ENCODE assay signal across 12 mouse cellular contexts in genomic region chr2:93451219-93451938, GRCm38 (mm10). TPM values are rescaled to one million over a fixed set of nuclear protein-coding genes. Genes with fewer than 3 reads are reported as not detected.
DNase-seq lines count a peak whose midpoint lies in the region; ATAC-seq lines count a peak whose summit lies in the region.
"Had no signal": no experiment of that assay in that cellular context is flagged by ENCODE, and none has a peak within 500 bp of the region (broad histone marks: within the 10 kb centered on the region; RNA-seq: fewer than 3 reads in every experiment).

No protein-coding gene starts in this region.

- peaks cover 52% of the 10 kb centered on the region for H3K4me1 ChIP-seq in lung, embryonic 16.5 days (replicated peaks; ENCODE audit: control insufficient read depth, insufficient read depth, low read length)
- H3K4me1 ChIP-seq in limb, embryonic 10.5 days: peaks cover 77% of the 10 kb centered on the region
- peaks cover 45% of the 10 kb centered on the region for H3K4me1 ChIP-seq in stomach, embryonic 15.5 days

- no peaks in the 10 kb centered on the region for H3K36me3 ChIP-seq in lung, embryonic 16.5 days (ENCODE audit: control insufficient read depth, insufficient read depth, low read length)
- H3K36me3 ChIP-seq in limb, embryonic 10.5 days: no peaks in the 10 kb centered on the region
- no peaks in the 10 kb centered on the region for H3K36me3 ChIP-seq in stomach, embryonic 15.5 days
- H3K36me3 ChIP-seq: forebrain, embryonic 12.5 days; heart, embryonic 12.5 days had no signal

- peak overlapping the region; percentile 77 for H3K27ac ChIP-seq in lung, embryonic 16.5 days (ENCODE audit: low read length)
- H3K27ac ChIP-seq in limb, embryonic 10.5 days: peak overlapping the region; percentile 78
- peak overlapping the region; percentile 75; the same call in 1 of the 2 replicates for H3K27ac ChIP-seq in stomach, embryonic 15.5 days
- H3K27ac ChIP-seq: forebrain, embryonic 12.5 days had no signal

- no peak for DNase-seq in lung, postnatal 36 days
- DNase-seq in forelimb bud, embryonic 11.5 days (ENCODE audit: low read depth, low spot score): peak; percentile 54
- DNase-seq in limb, embryonic 10.5 days (ENCODE audit: low spot score): peak; percentile 65
- DNase-seq in heart, adult 8-10 months (ENCODE audit: low spot score): no peak
- no peak for DNase-seq in heart, adult 11 months
- DNase-seq in adrenal gland, postnatal 10 days: no peak
- DNase-seq: cerebellum, adult 2 months; lung, postnatal 14 days had no signal

- 55% methylated on average over 6 of the region's 6 CpGs for whole genome bisulfite sequencing in lung, embryonic 16.5 days
- 30% methylated on average over 6 of the region's 6 CpGs for WGBS in limb, embryonic 10.5 days
- 55% methylated on average over 6 of the region's 6 CpGs for WGBS in stomach, embryonic 15.5 days

- no peak for ATAC-seq in lung, embryonic 16.5 days (ENCODE audit: low read depth)
- no peak for ATAC-seq in stomach, embryonic 15.5 days (ENCODE audit: insufficient read depth, low FRiP score, low read depth)

- H3K4me3 ChIP-seq in lung, embryonic 16.5 days (ENCODE audit: low read length): no peak overlapping the region
- H3K4me3 ChIP-seq in limb, embryonic 10.5 days: no peak overlapping the region
- no peak overlapping the region for H3K4me3 ChIP-seq in stomach, embryonic 15.5 days (replicated peaks)
- H3K4me3 ChIP-seq: forebrain, embryonic 12.5 days; heart, embryonic 12.5 days had no signal

- H3K9ac ChIP-seq in lung, embryonic 16.5 days (ENCODE audit: low read length): no peak overlapping the region
- H3K9ac ChIP-seq in stomach, embryonic 15.5 days: no peak overlapping the region
- H3K9ac ChIP-seq: forebrain, embryonic 12.5 days; heart, embryonic 12.5 days had no signal

- H3K4me2 ChIP-seq in lung, embryonic 16.5 days (ENCODE audit: low read depth, low read length): no peak overlapping the region
- no peak overlapping the region for H3K4me2 ChIP-seq in stomach, embryonic 15.5 days
- H3K4me2 ChIP-seq: forebrain, embryonic 12.5 days; heart, embryonic 12.5 days had no signal

- H3K27me3 ChIP-seq in lung, embryonic 16.5 days (ENCODE audit: control insufficient read depth, insufficient read depth, low read depth, low read length): no peaks in the 10 kb centered on the region
- no peaks in the 10 kb centered on the region; the same call in 1 of the 2 replicates for H3K27me3 ChIP-seq in limb, embryonic 10.5 days (ENCODE audit: low read depth, poor library complexity, severe bottlenecking)
- H3K27me3 ChIP-seq in stomach, embryonic 15.5 days (replicated peaks): no peaks in the 10 kb centered on the region
- H3K27me3 ChIP-seq: forebrain, embryonic 12.5 days; heart, embryonic 12.5 days had no signal

- H3K9me3 ChIP-seq in lung, embryonic 16.5 days (ENCODE audit: control insufficient read depth, low read length): no peaks in the 10 kb centered on the region
- no peaks in the 10 kb centered on the region for H3K9me3 ChIP-seq in limb, embryonic 10.5 days (replicated peaks)
- no peaks in the 10 kb centered on the region for H3K9me3 ChIP-seq in stomach, embryonic 15.5 days
- H3K9me3 ChIP-seq: forebrain, embryonic 12.5 days; heart, embryonic 12.5 days had no signal

RNA-seq across cellular contexts. Expression of gene Cd82, which starts 11.6 kb away (rescaled TPM):
- 63.6 and 81.5 TPM in 2 replicates for polyA plus RNA-seq in lung, embryonic 16.5 days (2015; fragmentation: Nextera tagmentation; extraction: Ambion mirVana)
- 4.1 and 7.2 TPM in 2 replicates for polyA plus RNA-seq in limb, embryonic 10.5 days (2016; fragmentation: Nextera tagmentation; extraction: Ambion mirVana)
- polyA plus RNA-seq in stomach, embryonic 15.5 days (2015; fragmentation: Nextera tagmentation; extraction: Ambion mirVana): 87.7 and 95.0 TPM in 2 replicates
- total RNA-seq in heart, adult 8-10 months (2022): 10 to 100 TPM; 15.6 to 24.4 (median 17.1) TPM
- 10 to 100 TPM; 44.1 to 47.5 TPM for total RNA-seq in adrenal gland, postnatal 10 days (2021)

Comparison
In these comparisons a context has a peak if more than half of its experiments do, and no peak if none do; other contexts are left out.
1. DNase-seq: peak in forelimb bud, embryonic 11.5 days (single experiment) and limb, embryonic 10.5 days (single experiment); none in lung, postnatal 36 days (single experiment), heart, adult 8-10 months (single experiment), heart, adult 11 months (single experiment) and adrenal gland, postnatal 10 days (single experiment).
2. Peak in every context shown above with its lines, with median percentiles within 50 percentile points of each other: H3K27ac ChIP-seq.